Mouse (Mus musculus): ENCODE results near the gene Synj1.

DNA sequence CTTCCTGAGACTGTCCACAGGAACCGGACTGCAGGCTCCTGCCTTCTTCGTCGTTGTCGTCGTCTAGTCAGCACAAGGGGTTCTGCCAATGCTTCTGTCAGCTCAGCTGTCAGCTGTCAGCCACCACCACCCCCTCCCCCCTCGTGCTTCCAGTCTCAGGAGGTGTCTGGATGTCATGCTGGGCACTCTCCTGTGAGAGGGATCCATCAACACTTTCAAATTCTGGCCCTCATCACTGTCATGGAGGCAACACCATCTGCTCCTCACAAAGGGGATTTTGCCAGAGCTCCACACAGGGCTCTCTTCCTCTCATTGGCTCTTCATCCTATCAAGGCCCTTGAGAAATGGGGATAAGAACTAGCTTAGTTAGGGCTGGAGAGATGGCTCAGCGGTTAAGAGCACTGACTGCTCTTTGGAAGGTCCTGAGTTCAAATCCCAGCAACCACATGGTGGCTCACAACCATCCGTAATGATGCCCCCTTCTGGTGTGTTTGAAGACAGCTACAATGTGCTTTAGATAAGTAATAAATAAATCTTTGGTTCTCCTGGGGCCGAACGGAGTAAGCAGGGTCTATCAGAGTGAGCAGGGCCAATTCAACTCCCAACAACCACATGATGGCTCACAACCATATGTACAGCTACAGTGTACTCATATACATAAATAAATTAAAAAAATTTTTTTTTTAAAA lies 89.5 kb downstream of the Synj1 start:
- TF ChIP-seq CTCF (IDR thresholded peaks at IDR 0.05; ENCODE audit: low read depth, low read length) (no peak), POLR2A (IDR thresholded peaks at IDR 0.05; ENCODE audit: extremely low read depth, insufficient read depth, low read length) (no peak)

All from liver, adult 2 months (tissue).